Mouse (Mus musculus) adrenal gland, postnatal 25 days (tissue): ENCODE results near the gene Ldhal6b. TPM values are rescaled to one million over a fixed set of nuclear protein-coding genes. Genes with fewer than 3 reads are reported as not detected.

ENCODE experiments used
- microRNA-seq, 2 experiments: library from miRNA; unstranded; fragments of <30 nt; microRNA quantifications; one replicate each; pipeline ENCODE4 v1.2.0; 2021
- total RNA-seq: library from RNA; stranded (reverse); gene quantifications from 2 replicates; pipeline ENCODE4 v1.2.3, GENCODE M21; 2021

Ldhal6b gene
- total RNA-seq, 1 experiment from 2014 or later: 1.6 TPM

Small RNAs within 50 kb of the gene (microRNA-seq; reads per million reads assigned to microRNA genes)
- 0 reads per million in 2 experiments for gene Gm22475

Other genes starting within 250 kb of the Ldhal6b start
- 90.7 and 118 TPM in 2 replicates for gene Tmem242, start 21.5 kb upstream of the Ldhal6b start, total RNA-seq
- 3.9 and 4.8 TPM in 2 replicates for gene Zdhhc14, start 73.8 kb upstream of the Ldhal6b start, total RNA-seq